Mouse (Mus musculus) stomach, postnatal 0 days (tissue): ENCODE results near the gene Prox2.

Source experiments
- CTCF ChIP-seq: IDR thresholded peaks from 2 replicates; pipeline ENCODE4 v1.5.1; 2016; ENCODE audit warnings: antibody characterized with exemption, low read depth, mild to moderate bottlenecking, moderate library complexity
- EP300 ChIP-seq: optimal IDR thresholded peaks from 2 replicates; pipeline ENCODE3; 2016; ENCODE audit warnings: antibody characterized with exemption

- TF ChIP-seq CTCF (no peak), EP300 (no peak)
Observed at GRCm38 (mm10) chr12:85129426-85129978, 18.9 kb upstream of the Prox2 start.
